Mouse (Mus musculus) CH12.LX (cell line): ENCODE data around the gene Hsdl2. TPM values are rescaled to one million over a fixed set of nuclear protein-coding genes. Genes with fewer than 3 reads are reported as not detected.

Experiments used
- DNase-seq: peaks from one replicate; pipeline ENCODE4 v3.0.0-alpha.2; 2013; ENCODE audit errors: extremely low read depth
- H3K27ac ChIP-seq: 2 replicates; pipeline ENCODE4 v1.5.1; 2012; ENCODE audit warnings: low read depth, mild to moderate bottlenecking, control low read depth, moderate library complexity; ENCODE audit not compliant: insufficient read depth
- H3K27me3 ChIP-seq: replicated peaks from 2 replicates; pipeline ENCODE3; 2012; ENCODE audit warnings: inconsistent platforms
- H3K36me3 ChIP-seq, 2 experiments: replicated peaks in 1 of 2; 2 replicates each; pipeline versions ENCODE3 to v1.6.1; 2012; ENCODE audit warnings: inconsistent platforms in 1 of 2, low read length in 1 of 2, mild to moderate bottlenecking in 1 of 2, mixed read lengths in 1 of 2, moderate library complexity in 1 of 2; ENCODE audit not compliant: control insufficient read depth in 1 of 2, insufficient read depth in 1 of 2
- H3K4me1 ChIP-seq, 2 experiments: 2 replicates each; pipeline ENCODE4 v1.6.1; 2012; ENCODE audit warnings: inconsistent platforms in 1 of 2, moderate library complexity in 1 of 2; ENCODE audit not compliant: insufficient read depth in 2 of 2, control insufficient read depth in 1 of 2
- H3K4me2 ChIP-seq: 2 replicates; pipeline ENCODE4 v1.6.1; 2012; ENCODE audit warnings: low read depth, mild to moderate bottlenecking, control low read depth; ENCODE audit not compliant: poor library complexity, insufficient read depth, severe bottlenecking
- H3K4me3 ChIP-seq, 3 experiments: fragments of 150-350 bp in 1 of 3; sonication (generic) in 1 of 3; replicated peaks in 1 of 3; 2 replicates each; pipeline versions ENCODE3 to v1.5.1; 2011 to 2012; ENCODE audit warnings: low read depth in 2 of 3, low read length in 2 of 3, mild to moderate bottlenecking in 2 of 3, moderate library complexity in 2 of 3, control low read depth in 1 of 3, improper control_type of control experiment in 1 of 3, inconsistent platforms in 1 of 3, mixed read lengths in 1 of 3; ENCODE audit not compliant: poor library complexity in 1 of 3
- H3K79me2 ChIP-seq: replicated peaks from 2 replicates; pipeline ENCODE4 v1.6.1; 2012; ENCODE audit warnings: mild to moderate bottlenecking, moderate library complexity; ENCODE audit not compliant: control insufficient read depth, poor library complexity, insufficient read depth, severe bottlenecking; ENCODE audit errors: extremely low read depth
- H3K9ac ChIP-seq: 2 replicates; pipeline ENCODE4 v1.6.1; 2012; ENCODE audit warnings: low read depth, mild to moderate bottlenecking, control low read depth, moderate library complexity; ENCODE audit not compliant: insufficient read depth
- H3K9me3 ChIP-seq: replicated peaks from 2 replicates; pipeline ENCODE3; 2012; ENCODE audit warnings: low read length, inconsistent platforms, mixed read lengths
- CHD2 ChIP-seq: IDR thresholded peaks from 2 replicates; pipeline ENCODE4 v1.6.1; 2011; ENCODE audit warnings: low read length, improper control_type of control experiment
- CTCF ChIP-seq, 2 experiments: IDR thresholded peaks in 1 of 2; conservative IDR thresholded peaks in 1 of 2; 2 replicates each; pipeline ENCODE4 v1.5.1; 2011 to 2012; ENCODE audit warnings: low read depth in 2 of 2, low read length in 2 of 2, improper control_type of control experiment in 1 of 2, inconsistent platforms in 1 of 2, mild to moderate bottlenecking in 1 of 2, moderate library complexity in 1 of 2
- E2F4 ChIP-seq: IDR thresholded peaks from 2 replicates; pipeline ENCODE4 v1.6.1; 2011; ENCODE audit warnings: low read depth, low read length, improper control_type of control experiment; ENCODE audit not compliant: insufficient replicate concordance
- EP300 ChIP-seq: IDR thresholded peaks from 2 replicates; pipeline ENCODE4 v1.6.1; 2011; ENCODE audit warnings: low read length, improper control_type of control experiment
- GABPA ChIP-seq: IDR thresholded peaks from 2 replicates; pipeline ENCODE4 v1.6.1; 2012; ENCODE audit warnings: low read depth, low read length, improper control_type of control experiment, inconsistent platforms; ENCODE audit not compliant: insufficient replicate concordance
- IRF4 ChIP-seq: IDR thresholded peaks from 2 replicates; pipeline ENCODE4 v1.6.1; 2014; ENCODE audit warnings: low read depth, mild to moderate bottlenecking, inconsistent platforms, low read length, improper control_type of control experiment
- MAFK ChIP-seq: IDR thresholded peaks from 2 replicates; pipeline ENCODE4 v1.6.1; 2011; ENCODE audit warnings: low read length, improper control_type of control experiment; ENCODE audit not compliant: insufficient replicate concordance
- MEF2A ChIP-seq: IDR thresholded peaks from 2 replicates; pipeline ENCODE4 v1.6.1; 2014; ENCODE audit warnings: low read depth, mild to moderate bottlenecking, inconsistent platforms, low read length, improper control_type of control experiment, borderline replicate concordance
- MXI1 ChIP-seq: IDR thresholded peaks from 2 replicates; pipeline ENCODE4 v1.6.1; 2011; ENCODE audit warnings: mild to moderate bottlenecking, low read depth, low read length, improper control_type of control experiment
- MYC ChIP-seq: IDR thresholded peaks from 2 replicates; pipeline ENCODE4 v1.6.1; 2011; ENCODE audit warnings: low read depth, mild to moderate bottlenecking, improper control_type of control experiment, low read length
- PAX5 ChIP-seq: IDR thresholded peaks from 2 replicates; pipeline ENCODE4 v1.6.1; 2012; ENCODE audit warnings: low read length, inconsistent platforms, mixed read lengths
- POLR2AphosphoS2 ChIP-seq: IDR thresholded peaks from 2 replicates; pipeline ENCODE4 v1.6.1; 2011; ENCODE audit warnings: low read depth, low read length, improper control_type of control experiment
- RAD21 ChIP-seq: IDR thresholded peaks from 2 replicates; pipeline ENCODE4 v1.6.1; 2011; ENCODE audit warnings: low read depth, mild to moderate bottlenecking, low read length, improper control_type of control experiment, moderate library complexity
- RCOR1 ChIP-seq: conservative IDR thresholded peaks from 2 replicates; pipeline ENCODE4 v1.6.1; 2012; ENCODE audit warnings: low read depth, mild to moderate bottlenecking, inconsistent platforms, low read length, improper control_type of control experiment
- SIN3A ChIP-seq: IDR thresholded peaks from 2 replicates; pipeline ENCODE4 v1.6.1; 2012; ENCODE audit warnings: low read length, improper control_type of control experiment, inconsistent platforms
- SMC3 ChIP-seq: IDR thresholded peaks from 2 replicates; pipeline ENCODE4 v1.6.1; 2011; ENCODE audit warnings: low read depth, low read length, improper control_type of control experiment
- TCF12 ChIP-seq: IDR thresholded peaks from 2 replicates; pipeline ENCODE4 v1.6.1; 2014; ENCODE audit warnings: low read depth, mild to moderate bottlenecking, inconsistent platforms, low read length, improper control_type of control experiment
- ZC3H11A ChIP-seq: IDR thresholded peaks from 2 replicates; pipeline ENCODE4 v1.6.1; 2012; ENCODE audit warnings: low read depth, mild to moderate bottlenecking, inconsistent platforms, low read length, improper control_type of control experiment
- ZNF384 ChIP-seq: IDR thresholded peaks from 2 replicates; pipeline ENCODE4 v1.6.1; 2012; ENCODE audit warnings: low read depth, low read length, improper control_type of control experiment, inconsistent platforms
- dilution Hi-C: fragments of 300-500 bp; cut with MboI; formaldehyde crosslinking; loops from 2 replicates; pipeline ENCODE4 v1.14.3; 2020; ENCODE audit warnings: low sequenced_read_pairs; ENCODE audit not compliant: extremely low pct_unique_long_range_greater_than_20kb, extremely low pct_ligation_motif_present
- in situ Hi-C: fragments of 300-500 bp; cut with MboI; formaldehyde crosslinking; loops from 3 replicates; pipeline ENCODE4 v1.14.3; 2019; ENCODE audit warnings: low sequenced_read_pairs, low pct_ligation_motif_present, low pct_unique_long_range_greater_than_20kb, mixed read lengths
- polyA plus RNA-seq: library from polyadenylated mRNA; unstranded; fragments of >175 nt; gene quantifications from 2 replicates; pipeline ENCODE4 v1.2.1, GENCODE M21; 2012; ENCODE audit warnings: low read depth; ENCODE audit not compliant: insufficient read length
- total RNA-seq, 2 experiments: library from RNA; depleted of rRNA; stranded (reverse); fragments of 300-350 nt in 1 of 2; fragments of >200 nt in 1 of 2; gene quantifications; 2 replicates each; pipeline ENCODE4 v1.2.3; 2012 to 2014

The Hsdl2 gene
- total and polyA plus RNA-seq, 3 experiments, result 7.0 to 10.4 (median 9.7) TPM

GRCm38 (mm10) chr4:59614986-59615385 lies 33.6 kb downstream of the Hsdl2 start:
- dilution Hi-C loops, result no loop called here
- Histone ChIP-seq H3K4me2 (no peak overlapping the region), H3K4me3 (no peak overlapping the region), H3K4me1 (no peaks in the 10 kb centered on the region), H3K9ac (no peak overlapping the region), H3K9me3 (peaks cover 2% of the 10 kb centered on the region), H3K27ac (no peak overlapping the region), H3K36me3 (peaks cover 0 to 8% of the 10 kb centered on the region in 2 experiments), H3K79me2 (no peaks in the 10 kb centered on the region), H3K27me3 (no peaks in the 10 kb centered on the region)
- in situ Hi-C loops, result loop anchor here (25.0 kb wide), 1 partner anchor 147 kb away; no protein-coding TSS in a partner anchor
- DNase-seq, result peak; percentile 43
- TF ChIP-seq SIN3A (no peak), MAFK (no peak), SMC3 (peak; percentile 70), MXI1 (no peak), POLR2AphosphoS2 (no peak), RAD21 (peak; percentile 73), MYC (peak; percentile 52; the same call in 1 of the 2 replicates), CTCF (conservative IDR thresholded peaks at IDR 0.05 in 1 of 2, IDR thresholded peaks at IDR 0.05 in 1 of 2; ENCODE audit: low read depth in 2 of 2, low read length in 2 of 2) (peak; percentile 12 to 75; a peak in 2 of 4 replicates), TCF12 (no peak), ZC3H11A (0 out of 2 replicates have a peak, but pooled peaks have one; percentile 23)
- TF ChIP-seq, all 38 proteins: peak for 5

GRCm38 (mm10) chr4:59619611-59620245 lies 38.4 kb downstream of the Hsdl2 start:
- H3K9me3 ChIP-seq, result peaks cover 6% of the 10 kb centered on the region
- no peak for TF ChIP-seq MEF2A
- no peak for TF ChIP-seq GABPA
- TF ChIP-seq RCOR1, result no peak
- no peak for TF ChIP-seq IRF4
- TF ChIP-seq CTCF (conservative IDR thresholded peaks at IDR 0.05 in 1 of 2, IDR thresholded peaks at IDR 0.05 in 1 of 2; ENCODE audit: low read depth in 2 of 2, low read length in 2 of 2), result no peak
- TF ChIP-seq E2F4, result no peak
- TF ChIP-seq MAFK, result no peak
- no peak for TF ChIP-seq PAX5
- no peak for TF ChIP-seq CHD2
- TF ChIP-seq SIN3A, result no peak
- TF ChIP-seq ZNF384, result no peak
- TF ChIP-seq EP300, result no peak
- H3K27ac ChIP-seq, result no peak overlapping the region
- H3K4me1 ChIP-seq, result peaks cover 0 to under 1% of the 10 kb centered on the region in 2 experiments; a peak in 1 of 4 replicates
- no peaks in the 10 kb centered on the region for H3K27me3 ChIP-seq
- no peaks in the 10 kb centered on the region for H3K36me3 ChIP-seq
- H3K9ac ChIP-seq, result no peak overlapping the region
- in situ Hi-C loops (loop anchor here (25.0 kb wide), 1 partner anchor 143 kb away; no protein-coding TSS in a partner anchor), dilution Hi-C loops (no loop called here)
- DNase-seq, result no peak
- no peaks in the 10 kb centered on the region for H3K79me2 ChIP-seq
- H3K4me2 ChIP-seq, result no peak overlapping the region
- no peak overlapping the region for H3K4me3 ChIP-seq
